Mouse (Mus musculus) liver, embryonic 14.5 days (tissue): ENCODE results near the gene Inpp5k. TPM values are rescaled to one million over a fixed set of nuclear protein-coding genes. Genes with fewer than 3 reads are reported as not detected.

Experiments used
- ATAC-seq: fragments of 200-750 bp; cut with Nextera tagmentation; 2 replicates; pipeline ENCODE4 v1.8.0; 2017; ENCODE audit warnings: moderate number of reproducible peaks, mild to moderate bottlenecking, moderate library complexity; ENCODE audit not compliant: insufficient read depth
- DNase-seq, 3 experiments: peaks; one replicate each; pipeline ENCODE4 v3.0.0-alpha.2; 2012 to 2013; ENCODE audit warnings: low read depth in 3 of 3, low spot score in 3 of 3
- H3K27ac ChIP-seq: fragments of 300-500 bp; sonication (generic); 2 replicates; pipeline ENCODE4 v1.5.1; 2014; ENCODE audit warnings: moderate library complexity, mild to moderate bottlenecking, control low read depth, inconsistent platforms
- H3K27me3 ChIP-seq: fragments of 300-500 bp; sonication (generic); 2 replicates; pipeline ENCODE4 v1.6.1; 2014; ENCODE audit warnings: mild to moderate bottlenecking, low read length, moderate library complexity; ENCODE audit not compliant: control insufficient read depth, insufficient read depth
- H3K36me3 ChIP-seq: fragments of 300-500 bp; sonication (generic); replicated peaks from 2 replicates; pipeline ENCODE4 v1.6.1; 2014; ENCODE audit warnings: low read depth; ENCODE audit not compliant: control insufficient read depth, insufficient read depth
- H3K4me1 ChIP-seq, 2 experiments: fragments of 200-500 bp in 1 of 2; fragments of 300-500 bp in 1 of 2; sonication (generic) in 1 of 2; replicated peaks; 2 replicates each; pipeline ENCODE4 v1.6.1; 2012 to 2014; ENCODE audit warnings: antibody characterized with exemption in 1 of 2, inconsistent platforms in 1 of 2, low read length in 1 of 2; ENCODE audit not compliant: control insufficient read depth in 2 of 2, insufficient read depth in 2 of 2
- H3K4me2 ChIP-seq: fragments of 300-500 bp; sonication (generic); 2 replicates; pipeline ENCODE4 v1.6.1; 2014; ENCODE audit warnings: low read depth, mild to moderate bottlenecking, control low read depth, moderate library complexity
- H3K4me3 ChIP-seq, 2 experiments: fragments of 200-500 bp in 1 of 2; fragments of 300-500 bp in 1 of 2; sonication (generic) in 1 of 2; 2 replicates each; pipeline ENCODE4 v1.5.1; 2012 to 2014; ENCODE audit warnings: low read depth in 2 of 2, low read length in 2 of 2, mild to moderate bottlenecking in 2 of 2, control low read depth in 1 of 2, inconsistent platforms in 1 of 2, moderate library complexity in 1 of 2; ENCODE audit not compliant: insufficient read depth in 1 of 2
- H3K9ac ChIP-seq: fragments of 300-500 bp; sonication (generic); replicated peaks from 2 replicates; pipeline ENCODE4 v1.6.1; 2014; ENCODE audit warnings: mild to moderate bottlenecking, control low read depth, moderate library complexity
- H3K9me3 ChIP-seq: fragments of 300-500 bp; sonication (generic); 2 replicates; pipeline ENCODE4 v1.6.1; 2016; ENCODE audit warnings: low read length, mixed read lengths; ENCODE audit not compliant: control insufficient read depth
- CTCF ChIP-seq: IDR thresholded peaks from 2 replicates; pipeline ENCODE4 v1.5.1; 2016; ENCODE audit warnings: antibody characterized with exemption, low read depth, control low read depth
- EP300 ChIP-seq: IDR thresholded peaks from 2 replicates; pipeline ENCODE4 v1.6.1; 2016; ENCODE audit warnings: antibody characterized with exemption, low read depth
- WGBS: fragments of 180-500 bp; shearing (Covaris S2); extraction: QIAGEN DNeasy Blood & Tissue Kit; methylation state at CpG from one replicate; pipeline ENCODE4 v1.1.7; 2014; ENCODE audit not compliant: insufficient replicate concordance; 5-methylcytosine and 5-hydroxymethylcytosine counted together
- polyA plus RNA-seq, 2 experiments: library from polyadenylated mRNA; depleted of rRNA in 1 of 2; stranded (reverse) in 1 of 2; unstranded in 1 of 2; fragments of >200 nt; fragmentation: Nextera tagmentation in 1 of 2; extraction: Ambion mirVana in 1 of 2; gene quantifications; 2 replicates each; pipeline versions ENCODE4 v1.2.1 to v1.2.3; 2012 to 2014

The Inpp5k gene
- polyA plus RNA-seq, 2 experiments = 13.0 to 16.3 TPM

GRCm38 (mm10) chr11:75604826-75605225 lies 26.0 kb upstream of the Inpp5k start:
- Histone ChIP-seq H3K9ac (no peak overlapping the region), H3K27me3 (no peaks in the 10 kb centered on the region), H3K4me1 (no peaks in the 10 kb centered on the region), H3K4me2 (no peak overlapping the region), H3K36me3 (peaks cover 27% of the 10 kb centered on the region), H3K27ac (no peak overlapping the region), H3K9me3 (no peaks in the 10 kb centered on the region), H3K4me3 (no peak overlapping the region)
- 68% methylated on average over 5 of the region's 5 CpGs for WGBS
- ATAC-seq (no peak), DNase-seq (no peak)
- TF ChIP-seq CTCF (no peak), EP300 (no peak)

- no peak overlapping the region for H3K9ac ChIP-seq
- WGBS = 38% methylated on average over 1 of the region's 1 CpGs
- no peak overlapping the region for H3K27ac ChIP-seq
- no peaks in the 10 kb centered on the region for H3K27me3 ChIP-seq
- no peak overlapping the region for H3K4me2 ChIP-seq
- H3K36me3 ChIP-seq = peaks cover 25% of the 10 kb centered on the region
- TF ChIP-seq EP300 (no peak), CTCF (no peak)
- H3K9me3 ChIP-seq = no peaks in the 10 kb centered on the region
- DNase-seq (no peak), ATAC-seq (no peak)
- no peak overlapping the region for H3K4me3 ChIP-seq
- no peaks in the 10 kb centered on the region for H3K4me1 ChIP-seq
Observed at GRCm38 (mm10) chr11:75605318-75605717, 25.5 kb upstream of the Inpp5k start.

- no peak overlapping the region for H3K9ac ChIP-seq
- H3K27me3 ChIP-seq = no peaks in the 10 kb centered on the region
- H3K4me2 ChIP-seq = no peak overlapping the region
- H3K9me3 ChIP-seq = no peaks in the 10 kb centered on the region
- ATAC-seq (no peak), DNase-seq (no peak)
- WGBS = 78% methylated on average over 5 of the region's 5 CpGs
- no peak overlapping the region for H3K27ac ChIP-seq
- H3K4me3 ChIP-seq = no peak overlapping the region
- TF ChIP-seq CTCF (no peak), EP300 (no peak)
- H3K36me3 ChIP-seq = peaks cover 13% of the 10 kb centered on the region
- no peaks in the 10 kb centered on the region for H3K4me1 ChIP-seq
Observed at GRCm38 (mm10) chr11:75608776-75609175, 22.0 kb upstream of the Inpp5k start.

- Histone ChIP-seq H3K9me3 (no peaks in the 10 kb centered on the region), H3K4me2 (no peak overlapping the region), H3K4me3 (no peak overlapping the region), H3K27me3 (no peaks in the 10 kb centered on the region), H3K9ac (no peak overlapping the region), H3K36me3 (peaks cover 11% of the 10 kb centered on the region), H3K4me1 (no peaks in the 10 kb centered on the region), H3K27ac (no peak overlapping the region)
- TF ChIP-seq EP300 (no peak), CTCF (no peak)
- DNase-seq (no peak), ATAC-seq (no peak)
- WGBS = 70% methylated on average over 2 of the region's 2 CpGs
Observed at GRCm38 (mm10) chr11:75610021-75610420, 20.8 kb upstream of the Inpp5k start.

- ATAC-seq = no peak
- no peak overlapping the region for H3K9ac ChIP-seq
- no peak for DNase-seq
- TF ChIP-seq EP300 = no peak
- TF ChIP-seq CTCF = no peak
- H3K27ac ChIP-seq = no peak overlapping the region
- H3K9me3 ChIP-seq = no peaks in the 10 kb centered on the region
- peaks cover 9% of the 10 kb centered on the region for H3K36me3 ChIP-seq
- no peaks in the 10 kb centered on the region for H3K27me3 ChIP-seq
- no peak overlapping the region for H3K4me2 ChIP-seq
- WGBS = 88% methylated on average over 1 of the region's 1 CpGs
- H3K4me3 ChIP-seq = no peak overlapping the region
- no peaks in the 10 kb centered on the region for H3K4me1 ChIP-seq
Observed at GRCm38 (mm10) chr11:75614769-75615168, 16.0 kb upstream of the Inpp5k start.
